Mouse (Mus musculus): Measurements from ENCODE around the gene Odaph. TPM values are rescaled to one million over a fixed set of nuclear protein-coding genes. Genes with fewer than 3 reads are reported as not detected.

Odaph gene
- polyA plus RNA-seq, 2 experiments: not detected

DNA sequence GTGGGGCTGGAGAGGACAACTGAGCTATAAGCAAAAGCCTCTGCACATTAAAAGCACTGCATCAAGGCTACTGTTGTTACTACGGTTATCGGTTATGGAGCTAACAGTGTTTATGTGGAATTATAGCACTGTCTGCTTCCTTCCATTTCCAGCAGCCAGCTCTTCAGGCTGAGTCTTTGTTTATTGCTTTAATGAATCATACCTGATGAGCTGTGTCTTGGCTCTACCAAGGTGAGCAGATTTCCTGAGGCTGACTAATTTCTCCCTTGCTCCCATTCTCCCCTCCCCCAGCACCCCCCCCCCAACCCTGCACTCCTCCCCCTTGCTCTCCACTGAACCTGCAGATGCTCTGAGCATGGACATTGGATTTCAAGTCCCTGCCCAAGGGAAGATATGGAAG is 524 bp downstream of the Odaph start:
- Histone ChIP-seq H3K4me1 (ENCODE audit: control insufficient read depth, insufficient read depth, low read length) (no peaks in the 10 kb centered on the region), H3K9ac (ENCODE audit: low read depth, low read length, severe bottlenecking) (no peak overlapping the region)
- no peak for TF ChIP-seq POLR2A (IDR thresholded peaks at IDR 0.05; ENCODE audit: borderline replicate concordance, extremely low read depth, insufficient read depth, insufficient read length)

DNA sequence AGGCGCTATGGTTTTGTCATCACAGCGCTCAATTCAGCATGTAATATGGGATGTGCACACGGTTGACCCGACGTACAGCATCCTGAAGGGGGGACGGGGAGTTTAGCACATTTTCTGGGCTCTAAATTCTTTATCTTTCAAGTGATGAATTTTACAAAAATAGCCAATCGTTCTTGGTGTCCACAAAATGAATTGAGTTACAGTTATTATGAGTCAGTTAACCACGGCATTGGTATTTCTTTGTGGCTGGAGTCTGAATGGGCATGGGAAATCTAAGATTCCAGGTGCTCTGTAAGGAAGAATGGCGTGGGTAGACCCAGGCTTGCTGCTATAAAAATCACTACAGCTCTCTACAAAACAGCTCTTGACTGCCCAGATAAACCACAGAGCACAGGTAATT is 2.0 kb downstream of the Odaph start:
- Histone ChIP-seq H3K36me3 (ENCODE audit: control insufficient read depth, insufficient read depth, low read length) (no peaks in the 10 kb centered on the region), H3K9ac (ENCODE audit: low read depth, low read length, severe bottlenecking) (no peak overlapping the region), H3K9me3 (ENCODE audit: control insufficient read depth, low read length) (no peaks in the 10 kb centered on the region), H3K27me3 (ENCODE audit: control insufficient read depth, insufficient read depth, low read length) (no peaks in the 10 kb centered on the region), H3K4me3 (replicated peaks; ENCODE audit: low read length) (no peak overlapping the region), H3K27ac (replicated peaks; ENCODE audit: low read depth, low read length) (no peak overlapping the region), H3K4me2 (replicated peaks; ENCODE audit: low read depth, low read length, severe bottlenecking) (no peak overlapping the region), H3K4me1 (ENCODE audit: control insufficient read depth, insufficient read depth, low read length) (no peaks in the 10 kb centered on the region)
- 73% methylated on average over 9 of the region's 9 CpGs for WGBS
- no peak for TF ChIP-seq POLR2A (IDR thresholded peaks at IDR 0.05; ENCODE audit: borderline replicate concordance, extremely low read depth, insufficient read depth, insufficient read length)
- no peak for ATAC-seq (ENCODE audit: low FRiP score, low read depth)
- DNase-seq (ENCODE audit: low spot score): no peak

More for the DNA sequence above, 524 bp downstream of the Odaph start:
- no peaks in the 10 kb centered on the region for H3K36me3 ChIP-seq (ENCODE audit: control insufficient read depth, insufficient read depth, low read length)
- H3K27me3 ChIP-seq (ENCODE audit: control insufficient read depth, insufficient read depth, low read length): no peaks in the 10 kb centered on the region
- no peak for DNase-seq (ENCODE audit: low spot score)
- no peak for ATAC-seq (ENCODE audit: low FRiP score, low read depth)
- WGBS: 89% methylated on average over 2 of the region's 2 CpGs
- H3K27ac ChIP-seq (replicated peaks; ENCODE audit: low read depth, low read length): no peak overlapping the region
- no peaks in the 10 kb centered on the region for H3K9me3 ChIP-seq (ENCODE audit: control insufficient read depth, low read length)
- H3K4me3 ChIP-seq (replicated peaks; ENCODE audit: low read length): no peak overlapping the region
- no peak overlapping the region for H3K4me2 ChIP-seq (replicated peaks; ENCODE audit: low read depth, low read length, severe bottlenecking)

DNA sequence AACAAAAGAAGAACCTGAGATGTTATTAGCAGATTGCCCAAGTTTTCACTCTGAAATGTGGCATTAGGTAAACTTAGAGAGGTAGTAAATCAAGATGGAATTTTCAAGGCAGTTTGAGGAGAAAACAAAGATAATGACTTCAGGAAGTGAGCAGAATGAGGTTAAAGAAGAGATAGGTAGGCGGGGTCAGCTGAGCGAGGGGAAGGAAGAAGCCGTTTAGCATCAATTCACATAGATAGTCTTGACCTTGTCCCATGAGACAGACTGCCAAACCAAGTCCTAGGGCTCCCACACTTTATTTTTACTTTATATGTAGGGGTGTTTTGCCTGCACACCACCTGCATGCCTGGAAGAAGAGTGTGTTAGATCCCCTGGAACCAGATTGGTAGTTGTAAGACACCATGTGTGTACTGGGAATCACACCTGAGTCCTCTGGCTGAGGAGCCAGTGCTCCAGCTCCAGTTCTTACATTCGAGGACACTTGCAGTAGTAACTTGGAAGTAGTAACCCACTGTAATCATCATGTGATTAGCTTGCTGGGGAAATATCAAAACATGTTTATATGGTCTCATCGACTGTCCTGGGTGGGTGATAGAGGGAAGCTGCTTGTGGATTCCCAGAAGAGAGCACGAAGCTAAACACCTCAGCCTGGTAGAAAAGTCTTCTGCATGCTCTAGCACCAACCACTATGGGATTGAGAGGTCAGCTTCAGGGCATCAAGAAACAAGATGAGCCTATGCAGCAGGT is 4.1 kb downstream of the Odaph start:
- H3K9ac ChIP-seq (ENCODE audit: low read depth, low read length, severe bottlenecking): no peak overlapping the region
- TF ChIP-seq POLR2A (IDR thresholded peaks at IDR 0.05; ENCODE audit: borderline replicate concordance, extremely low read depth, insufficient read depth, insufficient read length): no peak
- no peaks in the 10 kb centered on the region for H3K27me3 ChIP-seq (ENCODE audit: control insufficient read depth, insufficient read depth, low read length)
- H3K27ac ChIP-seq (replicated peaks; ENCODE audit: low read depth, low read length): no peak overlapping the region
- no peaks in the 10 kb centered on the region for H3K9me3 ChIP-seq (ENCODE audit: control insufficient read depth, low read length)
- H3K4me2 ChIP-seq (replicated peaks; ENCODE audit: low read depth, low read length, severe bottlenecking): no peak overlapping the region
- 75% methylated on average over 6 of the region's 6 CpGs for WGBS
- ATAC-seq (ENCODE audit: low FRiP score, low read depth) (no peak), DNase-seq (ENCODE audit: low spot score) (no peak)
- no peaks in the 10 kb centered on the region for H3K4me1 ChIP-seq (ENCODE audit: control insufficient read depth, insufficient read depth, low read length)
- H3K4me3 ChIP-seq (replicated peaks; ENCODE audit: low read length): no peak overlapping the region
- H3K36me3 ChIP-seq (ENCODE audit: control insufficient read depth, insufficient read depth, low read length): no peaks in the 10 kb centered on the region

DNA sequence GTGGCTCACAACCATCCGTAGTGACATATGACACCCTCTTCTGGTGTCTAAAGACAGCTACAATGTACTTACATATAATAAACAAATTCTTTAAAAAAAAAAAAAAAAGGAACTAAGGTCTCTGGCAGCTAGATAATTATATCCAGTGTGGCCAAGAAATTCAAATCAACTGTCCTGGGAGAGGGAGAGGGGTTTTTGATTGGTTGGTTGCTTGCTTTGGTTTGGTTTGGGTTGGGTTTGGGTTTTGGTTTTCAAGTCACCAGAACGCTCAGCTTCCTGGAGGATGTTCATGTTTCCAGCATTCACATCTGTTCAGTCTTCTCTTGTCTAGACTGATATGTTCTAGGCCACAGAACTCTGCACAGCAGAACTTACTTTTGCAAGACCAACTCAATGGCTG is 5.8 kb downstream of the Odaph start:
- Histone ChIP-seq H3K4me3 (replicated peaks; ENCODE audit: low read length) (no peak overlapping the region), H3K4me1 (ENCODE audit: control insufficient read depth, insufficient read depth, low read length) (no peaks in the 10 kb centered on the region), H3K27ac (replicated peaks; ENCODE audit: low read depth, low read length) (no peak overlapping the region), H3K27me3 (ENCODE audit: control insufficient read depth, insufficient read depth, low read length) (no peaks in the 10 kb centered on the region), H3K9me3 (ENCODE audit: control insufficient read depth, low read length) (no peaks in the 10 kb centered on the region), H3K9ac (ENCODE audit: low read depth, low read length, severe bottlenecking) (no peak overlapping the region), H3K4me2 (replicated peaks; ENCODE audit: low read depth, low read length, severe bottlenecking) (no peak overlapping the region), H3K36me3 (ENCODE audit: control insufficient read depth, insufficient read depth, low read length) (no peaks in the 10 kb centered on the region)
- TF ChIP-seq POLR2A (IDR thresholded peaks at IDR 0.05; ENCODE audit: borderline replicate concordance, extremely low read depth, insufficient read depth, insufficient read length): no peak
- ATAC-seq (ENCODE audit: low FRiP score, low read depth) (no peak), DNase-seq (ENCODE audit: low spot score) (no peak)
- 91% methylated on average over 2 of the region's 2 CpGs for WGBS

DNA sequence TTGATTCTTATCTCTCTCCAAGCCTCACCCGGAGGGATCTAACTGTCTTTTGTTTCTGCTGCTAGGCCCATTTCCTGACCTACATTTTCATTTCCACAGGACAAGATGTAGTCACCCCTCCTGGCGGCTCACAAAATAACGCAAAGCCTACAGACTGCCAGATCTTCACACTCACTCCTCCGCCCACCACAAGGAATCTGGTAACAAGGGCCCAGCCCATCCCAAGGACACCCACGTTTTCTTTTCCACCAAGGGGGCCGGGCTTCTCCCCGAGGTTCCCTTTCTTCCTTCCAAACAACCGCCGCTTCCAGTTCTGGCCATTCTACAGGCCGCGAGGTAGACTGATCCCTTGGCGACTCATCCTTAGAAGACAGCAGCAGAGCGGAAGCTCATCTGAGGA is 7.3 kb downstream of the Odaph start:
- no peak for ATAC-seq (ENCODE audit: low FRiP score, low read depth)
- WGBS: 70% methylated on average over 13 of the region's 13 CpGs

More for the DNA sequence above, 7.3 kb downstream of the Odaph start:
- no peak for DNase-seq (ENCODE audit: low spot score)
- Histone ChIP-seq H3K36me3 (ENCODE audit: control insufficient read depth, insufficient read depth, low read length) (no peaks in the 10 kb centered on the region), H3K27ac (replicated peaks; ENCODE audit: low read depth, low read length) (no peak overlapping the region), H3K9me3 (ENCODE audit: control insufficient read depth, low read length) (no peaks in the 10 kb centered on the region; the same call in 1 of the 2 replicates), H3K4me1 (ENCODE audit: control insufficient read depth, insufficient read depth, low read length) (no peaks in the 10 kb centered on the region), H3K27me3 (ENCODE audit: control insufficient read depth, insufficient read depth, low read length) (no peaks in the 10 kb centered on the region), H3K4me2 (replicated peaks; ENCODE audit: low read depth, low read length, severe bottlenecking) (no peak overlapping the region), H3K9ac (ENCODE audit: low read depth, low read length, severe bottlenecking) (no peak overlapping the region), H3K4me3 (replicated peaks; ENCODE audit: low read length) (no peak overlapping the region)
- TF ChIP-seq POLR2A (IDR thresholded peaks at IDR 0.05; ENCODE audit: borderline replicate concordance, extremely low read depth, insufficient read depth, insufficient read length): no peak

Measured in limb, embryonic 14.5 days (tissue).